Mouse (Mus musculus) neutrophil, adult 5-6 weeks (primary cell): ENCODE results near the gene Cntn5. TPM values are rescaled to one million over a fixed set of nuclear protein-coding genes. Genes with fewer than 3 reads are reported as not detected.

Experiments
- ATAC-seq: fragments of 151-379, 151-347 bp; 2 replicates; pipeline ENCODE4 v1.8.0; 2017; ENCODE audit warnings: mild to moderate bottlenecking, moderate TSS enrichment; ENCODE audit not compliant: insufficient number of reproducible peaks, poor library complexity, low FRiP score, severe bottlenecking; ENCODE audit errors: extremely low read depth
- total RNA-seq: library from RNA; stranded (forward); fragments of 200-1000 nt; gene quantifications from 2 replicates; pipeline ENCODE4 v1.2.3, GENCODE M21; 2017

The Cntn5 gene
- total RNA-seq, 1 experiment from 2014 or later: not detected

GRCm38 (mm10) chr9:10044969-10045789 lies 859.4 kb downstream of the Cntn5 start:
- no peak for ATAC-seq

GRCm38 (mm10) chr9:10043001-10043400 lies 861.6 kb downstream of the Cntn5 start:
- ATAC-seq: no peak

DNA sequence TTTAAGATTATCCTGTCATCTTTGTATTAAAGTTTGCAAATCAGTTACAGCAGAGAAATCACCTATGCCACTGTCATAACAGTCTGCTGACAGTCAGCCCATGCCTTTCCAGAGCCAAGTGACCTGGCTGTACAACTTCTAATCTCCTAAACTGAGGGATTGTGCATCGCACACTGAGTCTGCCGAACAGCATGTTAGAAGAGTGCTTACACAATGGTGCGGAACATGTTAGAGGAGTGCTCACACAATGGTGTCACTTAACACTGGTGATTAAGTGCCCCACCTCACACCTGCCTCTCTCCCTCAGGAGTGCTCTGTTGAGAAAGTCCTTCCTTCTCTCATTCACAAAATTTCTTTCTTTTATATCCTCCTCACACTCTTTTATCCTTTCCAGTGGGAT lies 889.4 kb downstream of the Cntn5 start:
- ATAC-seq: no peak

DNA sequence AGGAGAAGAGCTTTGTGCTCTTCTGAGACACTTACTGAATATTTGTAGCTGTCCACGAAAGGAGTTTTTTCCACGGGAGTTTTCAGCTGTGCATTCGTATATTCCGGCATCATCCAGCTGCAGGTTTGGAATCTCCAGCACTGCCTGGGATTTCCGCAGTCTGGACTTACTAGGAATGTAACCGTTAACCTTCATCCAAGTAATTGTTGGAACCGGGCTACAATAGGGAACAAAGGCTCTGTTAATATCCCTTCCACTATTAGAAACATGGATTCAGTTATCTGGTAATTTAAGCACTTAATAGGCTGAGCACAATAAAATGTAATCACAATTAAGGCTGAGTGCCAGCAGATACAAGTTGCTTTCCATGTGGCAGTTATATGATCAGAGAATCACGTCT lies 920.5 kb downstream of the Cntn5 start:
- ATAC-seq: no peak

DNA sequence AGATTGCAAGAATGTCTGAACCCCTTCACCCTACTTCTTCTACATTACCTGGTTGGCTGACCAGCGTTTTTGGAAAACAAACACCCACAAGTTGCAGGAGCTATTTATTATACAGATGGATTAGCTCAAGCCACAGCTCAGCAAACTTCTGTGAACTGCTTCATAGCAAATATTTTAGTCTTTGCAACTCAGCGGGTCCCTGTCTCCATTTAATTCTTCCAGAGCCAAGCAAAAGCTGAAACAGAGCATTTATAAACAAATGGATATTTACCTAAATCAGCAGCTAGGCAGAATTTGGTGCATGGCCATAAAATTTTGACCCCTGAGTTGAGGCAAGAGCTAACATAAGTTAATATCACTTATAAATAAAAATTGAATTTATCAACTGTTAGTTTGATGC lies 921.4 kb downstream of the Cntn5 start:
- no peak for ATAC-seq

- ATAC-seq: no peak
Measured at GRCm38 (mm10) chr9:9965370-9965769, 939.2 kb downstream of the Cntn5 start.

- no peak for ATAC-seq
Measured at GRCm38 (mm10) chr9:9960610-9961172, 943.9 kb downstream of the Cntn5 start.

- ATAC-seq: no peak
Measured at GRCm38 (mm10) chr9:9949346-9949745, 955.2 kb downstream of the Cntn5 start.

DNA sequence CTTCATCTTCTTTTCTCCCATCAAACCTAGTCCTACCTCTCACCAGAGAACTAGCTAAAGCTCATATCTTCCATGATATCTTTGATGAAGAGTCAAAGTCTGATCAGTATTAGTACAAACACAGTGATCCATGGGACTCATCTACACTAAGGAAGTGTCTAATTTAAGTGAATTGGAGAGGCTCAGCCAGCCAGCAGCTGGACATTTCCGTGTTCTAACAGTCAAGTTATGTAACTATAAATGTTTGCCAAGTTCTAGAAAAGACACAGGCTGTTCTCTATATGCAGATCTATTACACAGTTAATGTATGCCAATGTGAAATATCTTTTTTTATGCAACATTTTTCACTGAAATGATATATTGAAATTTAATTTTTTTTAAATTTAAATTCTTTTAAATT lies 959.7 kb downstream of the Cntn5 start:
- no peak for ATAC-seq

DNA sequence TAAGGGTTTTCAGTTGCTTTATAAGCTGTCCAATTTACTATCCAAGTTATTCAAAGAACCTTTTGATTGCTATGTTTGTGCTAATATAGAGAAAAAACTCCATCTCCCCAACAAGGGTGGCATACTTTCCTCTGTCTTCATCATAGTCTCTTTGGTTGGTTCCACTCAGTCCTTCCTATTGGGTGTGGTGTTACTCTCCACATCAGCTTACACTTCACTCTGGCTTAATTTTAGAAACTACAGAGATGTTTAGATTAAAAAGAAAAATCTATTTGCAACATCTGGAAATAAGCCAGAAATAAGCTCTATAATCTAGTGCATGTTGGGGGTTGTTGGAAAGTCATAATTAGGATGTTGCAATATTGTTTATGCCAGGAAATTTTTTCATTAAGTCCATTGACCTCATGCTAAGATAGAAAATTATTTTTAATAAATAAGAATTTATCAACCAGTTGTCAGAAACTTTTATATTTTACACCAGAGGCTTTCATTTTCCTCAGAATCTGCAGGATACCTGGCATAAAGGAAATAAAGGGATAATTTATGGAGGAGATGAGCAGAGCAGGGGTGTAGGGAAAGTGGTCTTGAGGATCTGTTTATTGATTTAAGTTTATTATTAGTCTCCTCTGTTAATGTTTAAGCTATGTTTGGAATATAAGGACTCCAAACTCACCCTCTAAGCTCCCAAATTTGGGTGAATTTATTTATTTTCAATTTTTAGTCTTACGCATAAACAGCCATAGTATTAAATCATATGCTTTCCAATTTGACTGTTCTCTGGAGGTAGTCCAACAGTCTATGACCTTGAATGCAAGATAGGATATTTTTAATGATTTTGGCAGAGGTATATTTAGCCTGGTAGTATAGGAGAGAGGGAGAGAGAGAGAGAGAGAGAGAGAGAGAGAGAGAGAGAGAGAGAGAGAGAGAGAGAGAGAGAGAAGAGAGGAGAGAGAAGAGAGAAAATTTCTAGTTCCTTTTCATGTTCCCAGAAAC lies 966.8 kb downstream of the Cntn5 start:
- no peak for ATAC-seq

- no peak for ATAC-seq
Measured at GRCm38 (mm10) chr9:9920580-9920979, 984.0 kb downstream of the Cntn5 start.

DNA sequence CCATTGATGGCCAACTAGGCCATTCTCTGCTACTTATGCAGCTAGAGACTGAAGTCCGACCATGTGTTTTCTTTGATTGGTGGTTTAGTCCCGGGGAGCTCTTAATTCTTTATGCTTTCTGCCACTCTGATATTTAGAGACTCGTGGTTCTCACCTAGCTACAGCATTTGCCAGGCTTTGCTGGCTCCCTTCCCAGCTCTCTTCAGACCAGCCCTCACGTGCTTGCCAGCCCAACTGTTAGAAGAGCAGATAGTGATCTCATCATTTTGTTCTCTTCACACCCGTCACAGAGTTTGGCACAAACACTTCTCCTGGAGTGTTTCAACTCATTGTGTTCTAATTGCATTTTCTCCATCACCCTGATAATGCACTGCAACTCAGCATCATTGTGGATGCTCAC lies 1005.5 kb downstream of the Cntn5 start:
- no peak for ATAC-seq

GRCm38 (mm10) chr9:9886210-9886609 lies 1018.4 kb downstream of the Cntn5 start:
- ATAC-seq: no peak

DNA sequence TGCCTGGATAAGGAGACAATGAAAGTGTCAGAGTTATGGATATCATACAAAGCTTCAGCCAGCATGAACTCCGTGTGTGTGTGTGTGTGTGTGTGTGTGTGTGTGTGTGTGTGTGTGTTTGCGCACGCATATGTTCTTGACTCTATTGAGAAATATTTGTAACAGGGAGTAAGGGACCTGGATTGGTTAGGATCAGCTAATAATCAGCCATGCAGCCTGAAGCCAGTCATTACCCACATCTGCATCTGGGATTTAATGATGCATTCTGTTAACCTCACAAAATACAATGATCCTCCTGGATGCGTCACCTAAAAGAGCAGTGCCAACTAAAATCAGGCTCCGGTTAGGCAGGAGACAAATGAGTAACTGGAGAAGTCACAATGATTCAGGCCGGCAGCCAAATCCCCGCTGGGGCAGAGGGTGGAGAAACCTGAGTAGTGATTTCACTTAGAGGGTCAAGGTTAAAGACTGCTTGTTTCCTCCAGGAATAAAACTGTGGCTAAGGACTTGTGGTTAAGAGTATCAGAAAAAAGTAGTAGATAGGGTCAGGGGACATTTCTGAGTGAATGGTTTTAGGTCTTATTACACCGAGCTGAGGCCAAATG lies 1021.7 kb downstream of the Cntn5 start:
- ATAC-seq: no peak

DNA sequence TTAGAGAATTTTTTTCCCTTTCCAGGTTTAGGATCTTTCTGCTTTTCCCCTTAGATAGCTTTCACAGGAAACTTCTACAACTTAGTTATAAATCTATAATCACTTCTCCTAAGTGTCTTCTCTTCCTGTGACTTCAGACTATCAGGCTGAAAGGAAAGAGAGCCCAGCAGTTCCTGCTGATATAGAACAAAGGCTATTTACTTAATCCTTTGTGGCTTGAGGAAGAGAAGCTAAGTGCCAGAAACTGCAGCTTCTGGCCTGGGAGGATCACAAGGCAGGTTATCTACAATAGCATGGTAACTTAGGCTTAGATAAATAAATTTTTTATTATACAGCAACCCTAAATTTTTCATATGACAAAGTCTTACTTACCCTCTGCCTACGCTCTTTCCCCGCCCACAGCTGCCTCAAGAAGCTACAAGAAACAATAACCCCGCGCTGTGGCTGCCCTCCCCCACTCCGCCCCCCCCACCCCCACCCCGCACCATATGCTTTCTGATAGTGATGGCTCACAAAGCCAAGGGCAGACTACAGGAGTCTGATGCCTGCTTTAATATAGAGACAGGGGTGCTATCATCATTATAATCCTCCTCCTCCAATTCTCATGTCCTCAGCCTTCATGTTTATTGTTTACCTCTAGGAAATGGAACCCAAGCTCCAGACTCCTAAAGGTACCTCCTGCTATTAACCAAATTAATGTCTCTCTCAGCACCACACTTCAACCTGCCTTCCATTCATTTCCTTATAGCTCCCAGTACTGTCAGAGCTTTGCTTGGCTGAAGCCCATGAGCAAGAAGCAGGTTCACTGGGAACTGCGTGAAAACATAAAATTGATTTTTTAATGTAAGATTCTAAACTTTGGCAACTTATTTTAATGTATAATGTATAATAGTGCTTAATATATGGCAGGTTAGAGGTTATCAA lies 1032.2 kb downstream of the Cntn5 start:
- ATAC-seq: no peak

DNA sequence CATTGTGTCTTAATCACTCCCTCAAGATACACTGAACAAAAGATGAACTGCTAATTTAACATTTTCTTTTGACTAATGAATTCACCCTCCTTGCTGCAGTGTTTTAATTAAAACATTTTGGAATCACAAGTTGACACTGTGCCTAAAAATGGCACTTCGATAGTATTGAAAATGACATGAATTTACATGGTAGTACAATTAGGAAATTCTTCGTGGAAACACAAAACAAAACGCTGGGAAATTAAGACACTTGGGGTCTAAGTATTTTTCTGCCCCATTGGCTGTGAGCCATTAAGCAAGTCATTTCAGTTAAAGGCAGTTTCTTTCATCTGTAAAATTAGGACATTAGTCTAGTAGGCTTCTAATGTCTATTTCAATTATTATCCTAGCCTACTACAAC lies 1043.9 kb downstream of the Cntn5 start:
- ATAC-seq: no peak

GRCm38 (mm10) chr9:9859323-9859722 lies 1045.3 kb downstream of the Cntn5 start:
- ATAC-seq: no peak

DNA sequence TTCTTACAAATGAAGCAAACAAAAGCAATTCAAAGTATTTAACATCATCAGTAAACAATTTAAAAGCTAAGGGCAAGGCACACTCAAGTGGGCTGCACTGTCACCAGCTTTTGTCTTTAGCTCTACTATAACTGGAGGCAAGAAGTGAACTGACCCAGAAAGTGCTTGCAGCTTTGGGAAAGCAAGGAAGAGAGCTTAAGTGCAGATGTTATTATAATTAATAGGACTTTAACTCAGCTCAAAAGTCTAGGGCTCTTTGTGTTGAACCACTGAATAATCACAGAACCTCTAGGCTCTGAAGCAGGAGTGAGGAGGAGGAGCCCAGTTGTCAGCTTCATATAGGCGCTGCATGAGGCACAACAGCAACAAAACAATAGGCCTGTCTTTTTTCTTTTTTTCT lies 1049.8 kb downstream of the Cntn5 start:
- ATAC-seq: no peak
